Mouse (Mus musculus) C2C12 (cell line): Measurements from ENCODE around the gene Sae1.

ENCODE experiments used
- CEBPB ChIP-seq: IDR thresholded peaks from one replicate; pipeline ENCODE4 v1.6.1; 2011; ENCODE audit warnings: low read depth, mild to moderate bottlenecking, control low read depth, moderate library complexity
- CTCF ChIP-seq: IDR thresholded peaks from one replicate; pipeline ENCODE4 v1.5.1; 2011; ENCODE audit not compliant: control insufficient read depth, insufficient read depth, insufficient read length
- FOSL1 ChIP-seq: IDR thresholded peaks from one replicate; pipeline ENCODE4 v1.8.0; 2011; ENCODE audit warnings: mild to moderate bottlenecking, low read length; ENCODE audit not compliant: poor library complexity, insufficient read depth, severe bottlenecking
- MAX ChIP-seq: IDR thresholded peaks from one replicate; pipeline ENCODE4 v1.6.1; 2011; ENCODE audit warnings: mild to moderate bottlenecking, control low read depth
- MYOD1 ChIP-seq: IDR thresholded peaks from one replicate; pipeline ENCODE4 v1.6.1; 2011; ENCODE audit warnings: low read depth; ENCODE audit not compliant: control insufficient read depth, insufficient read length
- MYOG ChIP-seq: IDR thresholded peaks from one replicate; pipeline ENCODE4 v1.6.1; 2011; ENCODE audit not compliant: control insufficient read depth, insufficient read length; ENCODE audit errors: extremely low read depth
- USF1 ChIP-seq: IDR thresholded peaks from one replicate; pipeline ENCODE4 v1.6.1; 2011; ENCODE audit warnings: low read depth, mild to moderate bottlenecking, control low read depth, moderate library complexity

GRCm38 (mm10) chr7:16313481-16314220, 74.0 kb downstream of the Sae1 start:
- peak; percentile 76 for TF ChIP-seq CTCF
- no peak for TF ChIP-seq USF1
- TF ChIP-seq MAX = no peak
- TF ChIP-seq CEBPB = no peak
- TF ChIP-seq FOSL1 = no peak
- no peak for TF ChIP-seq MYOG
- TF ChIP-seq MYOD1 = no peak
